In the genomic region with DNA sequence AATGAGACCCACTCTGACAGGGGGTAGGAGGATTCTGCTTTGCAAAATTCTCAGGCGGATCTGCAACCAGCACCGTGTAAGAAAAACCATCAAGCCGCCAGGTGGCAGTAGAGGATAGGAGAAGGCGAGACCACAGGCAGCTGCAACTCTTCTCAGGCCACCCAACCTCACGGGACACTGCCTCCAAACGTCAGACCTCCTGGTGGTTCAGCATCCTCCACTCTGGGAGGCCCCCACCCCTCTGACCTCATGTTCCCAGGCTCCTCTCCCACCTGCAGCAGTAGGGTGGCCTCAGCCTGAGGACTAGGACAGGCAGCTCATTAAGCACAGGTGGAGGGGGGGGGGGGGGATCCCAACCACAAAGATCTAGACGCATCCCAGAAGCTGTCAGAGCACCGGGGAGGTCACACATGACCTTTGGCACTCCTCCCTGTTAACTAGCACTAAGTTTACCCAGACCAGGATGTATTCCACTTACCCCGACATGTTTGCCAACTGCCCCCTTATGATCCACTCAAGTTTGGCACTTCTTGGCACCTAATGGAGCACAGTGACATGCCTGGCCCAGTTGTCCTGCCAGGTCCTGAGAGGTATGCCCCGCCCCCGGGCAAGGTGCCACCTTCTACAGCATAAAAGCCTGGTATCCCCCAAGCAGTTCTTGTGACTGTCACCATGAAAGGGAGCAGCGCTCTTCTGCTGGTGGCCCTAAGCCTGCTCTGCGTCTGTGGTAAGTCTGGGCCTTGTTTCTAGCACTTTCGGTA, we compare ENCODE assay signal across 8 mouse cellular contexts. TPM values are rescaled to one million over a fixed set of nuclear protein-coding genes. Genes with fewer than 3 reads are reported as not detected.
A peak's percentile ranks its signal among the peaks of the same experiment; 100 is the strongest.
DNase-seq lines count a peak whose midpoint lies in the region; ATAC-seq and TF ChIP-seq lines count a peak whose summit lies in the region.

TSS of gene Scgb1c1 (plus strand) at position 643 of the 761 bp plus-strand sequence.

- no peak within 1 kb of the TSS for H3K27ac ChIP-seq in gastrocnemius, adult 2 months
- H3K27ac ChIP-seq in left cerebral cortex, adult 2 months: no peak within 1 kb of the TSS

- H3K4me3 ChIP-seq in gastrocnemius, adult 2 months: no peak within 1 kb of the TSS
- H3K4me3 ChIP-seq in left cerebral cortex, adult 2 months: no peak within 1 kb of the TSS

- DNase-seq in T-cell, adult 2 months (ENCODE audit: low spot score): peak; percentile 84
- peak; percentile 90 to 92 for DNase-seq in cerebellum, postnatal 4 days (ENCODE audit: low spot score in 2 of 2)
- DNase-seq in gastrocnemius, adult 2 months: peak; percentile 93
- DNase-seq in hindlimb bud, embryonic 11.5 days (ENCODE audit: extremely low spot score, low read depth, low spot score): peak; percentile 76
- DNase-seq in left cerebral cortex, adult 2 months (ENCODE audit: extremely low spot score in 1 of 2, low spot score in 2 of 2): peak; percentile 86 to 93
- peak; percentile 82 for DNase-seq in retina, postnatal 7 days (ENCODE audit: low read depth, low spot score)
- peak; percentile 98 for DNase-seq in thymus, postnatal 4 days

- intact Hi-C loops in gastrocnemius, adult 2 months (cut with DNase I): loop anchor here (1.0 to 5.0 kb wide), 3 partner anchors 58 to 327 kb away; partner anchors contain the start of gene Rnh1
- intact Hi-C loops in left cerebral cortex, adult 2 months (cut with DNase I): loop anchor here (1.0 to 5.0 kb wide), 4 partner anchors 37 to 331 kb away; partner anchors contain the start of genes Psmd13 and Sirt3

- peak; percentile 99 for ATAC-seq in megakaryocyte, adult 5-6 weeks (ENCODE audit: poor library complexity, severe bottlenecking)

- peak; percentile 89 for TF ChIP-seq CTCF in gastrocnemius, adult 2 months (IDR thresholded peaks at IDR 0.05)
- peak; percentile 89 for TF ChIP-seq CTCF in left cerebral cortex, adult 2 months (IDR thresholded peaks at IDR 0.05)

RNA-seq across cellular contexts. Expression of gene Scgb1c1, which starts in this region (rescaled TPM):
- not detected for total RNA-seq in gastrocnemius, adult 2 months (2021)
- total RNA-seq in left cerebral cortex, adult 2 months (2021): not detected
- total RNA-seq in megakaryocyte, adult 5-6 weeks (2015): not detected in 2 replicates
- not detected in 2 replicates for total RNA-seq in megakaryocyte, adult 5-6 weeks (2017)

Comparison
In these comparisons a context has a peak if more than half of its experiments do, and no peak if none do; other contexts are left out.
1. Peak in DNase-seq in gastrocnemius, adult 2 months; RNA of the gene not detected or under 1 TPM.
2. Peak in DNase-seq in left cerebral cortex, adult 2 months; RNA of the gene not detected or under 1 TPM.
3. Peak in ATAC-seq in megakaryocyte, adult 5-6 weeks; RNA of the gene not detected or under 1 TPM.